Mouse (Mus musculus) adrenal gland, postnatal 36 days (tissue): ENCODE results near the gene Fam110c. TPM values are rescaled to one million over a fixed set of nuclear protein-coding genes. Genes with fewer than 3 reads are reported as not detected.
"Not testable (repeated sequence)": the region's sequence is repeated elsewhere in the genome, so short reads cannot be mapped to it uniquely, and the experiment has no call there.

Experiments used
- DNase-seq, 2 experiments: peaks; one replicate each; pipeline ENCODE4 v3.0.0; 2021; ENCODE audit warnings: mixed read lengths in 1 of 2
- long read RNA-seq, 2 experiments: library from polyadenylated mRNA; stranded (forward); transcript quantifications; one replicate each; pipeline ENCODE4 v2.0.0; 2021; ENCODE audit warnings: borderline sequencing depth in 2 of 2
- total RNA-seq, 2 experiments: library from RNA; stranded (reverse); gene quantifications; 2 replicates each; pipeline ENCODE4 v1.2.3; 2021

The Fam110c gene
- under 1 TPM; 0.66 to 0.72 TPM for total RNA-seq
- long read RNA-seq, experiment 1, partial matches to known transcripts: 0 of 2 reads
- long read RNA-seq, experiment 1, other reads (novel, unspliced or antisense): 0 of 2 reads
- long read RNA-seq, experiment 2: 0 reads

GRCm38 (mm10) chr12:31073412-31074354 lies at the start of gene Fam110c:
Gene Fam110c (plus strand): TSS chr12:31073861.
- peak; percentile 40 to 44 for DNase-seq

DNA sequence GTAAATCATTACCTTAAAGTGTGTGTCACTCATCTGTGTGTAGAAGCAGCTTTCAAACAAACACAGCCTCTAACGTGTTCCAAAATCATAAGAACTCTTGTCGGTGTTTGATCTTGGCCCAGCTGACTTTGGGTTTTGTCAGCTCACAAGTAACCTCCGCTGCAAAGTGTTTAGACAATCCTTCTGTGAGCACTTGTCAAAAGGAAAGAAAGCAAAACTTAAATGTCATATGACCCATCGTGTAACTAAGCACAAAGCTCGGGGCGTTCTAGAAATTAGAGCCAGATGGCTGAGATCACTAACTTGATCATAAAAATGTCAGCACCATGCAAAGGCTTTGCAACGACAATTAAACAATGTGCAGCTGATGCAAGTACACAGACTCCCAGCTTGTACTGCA lies 47.2 kb upstream of the Fam110c start:
- no peak for DNase-seq

- DNase-seq: no peak
Observed at GRCm38 (mm10) chr12:31052066-31052465, 21.6 kb upstream of the Fam110c start.

GRCm38 (mm10) chr12:31056291-31056864 lies 17.3 kb upstream of the Fam110c start:
- no peak for DNase-seq

DNA sequence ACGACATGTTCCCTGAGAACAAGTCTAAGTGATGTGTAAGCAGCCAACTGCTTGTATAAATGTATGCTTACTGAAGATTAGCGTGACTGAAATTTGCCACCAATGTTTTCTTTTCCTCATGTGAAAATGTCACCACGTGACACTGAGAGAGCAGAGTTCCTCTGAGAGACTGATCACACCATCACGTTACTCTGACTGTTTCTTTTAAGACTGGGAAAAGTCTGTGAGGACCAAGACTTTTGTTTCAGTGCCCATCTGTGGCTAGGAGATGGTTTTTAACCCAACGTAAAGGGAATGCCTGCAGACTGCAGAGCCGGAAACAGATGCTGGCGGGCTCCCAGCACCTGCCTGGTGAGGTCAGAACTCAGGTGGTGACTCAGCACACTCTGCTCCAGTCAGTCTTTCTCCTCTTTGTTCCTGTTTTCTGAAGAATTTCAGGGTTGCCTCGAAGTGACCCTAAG lies 14.2 kb upstream of the Fam110c start:
- peak; percentile 16 to 25 for DNase-seq

DNA sequence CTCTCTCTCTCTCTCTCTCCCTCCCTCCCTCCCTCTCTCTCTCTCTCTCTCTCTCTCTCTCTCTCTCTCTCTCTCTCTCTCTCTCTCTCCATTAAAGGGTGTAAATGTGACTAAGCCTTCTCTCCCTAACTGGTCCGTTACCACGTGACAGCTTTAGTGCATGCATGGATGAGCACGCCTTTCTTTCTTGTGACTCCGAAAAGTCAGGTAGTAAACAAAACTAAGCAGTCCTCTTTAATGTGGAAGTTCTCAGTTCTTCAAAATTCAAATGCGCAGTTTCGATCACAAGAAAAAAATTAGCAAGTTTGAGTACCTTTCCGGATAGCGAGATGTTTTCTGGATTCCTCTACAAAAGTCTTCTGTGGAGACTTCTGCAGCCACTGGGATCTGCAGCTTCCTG lies 13.4 kb upstream of the Fam110c start:
- no peak for DNase-seq

GRCm38 (mm10) chr12:31071222-31071621 lies 2.4 kb upstream of the Fam110c start:
- no peak for DNase-seq

DNA sequence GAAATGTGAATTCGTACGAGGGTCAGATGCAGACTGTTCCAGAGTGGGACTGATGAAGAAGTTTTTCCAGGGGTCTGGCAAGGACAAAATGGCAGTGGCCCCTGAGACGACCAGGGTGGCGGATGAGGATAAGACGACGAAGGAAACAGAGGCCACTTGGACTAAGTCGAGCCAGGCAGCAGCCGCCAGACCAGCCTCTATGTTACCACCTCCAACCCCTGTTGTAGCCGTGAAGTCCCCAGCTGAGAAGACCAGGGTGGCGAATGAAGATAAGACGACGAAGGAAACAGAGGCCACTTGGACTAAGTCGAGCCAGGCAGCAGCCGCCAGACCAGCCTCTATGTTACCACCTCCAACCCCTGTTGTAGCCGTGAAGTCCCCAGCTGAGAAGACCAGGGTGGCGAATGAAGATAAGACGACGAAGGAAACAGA lies 710 bp downstream of the Fam110c start:
- not testable (repeated sequence) for DNase-seq

DNA sequence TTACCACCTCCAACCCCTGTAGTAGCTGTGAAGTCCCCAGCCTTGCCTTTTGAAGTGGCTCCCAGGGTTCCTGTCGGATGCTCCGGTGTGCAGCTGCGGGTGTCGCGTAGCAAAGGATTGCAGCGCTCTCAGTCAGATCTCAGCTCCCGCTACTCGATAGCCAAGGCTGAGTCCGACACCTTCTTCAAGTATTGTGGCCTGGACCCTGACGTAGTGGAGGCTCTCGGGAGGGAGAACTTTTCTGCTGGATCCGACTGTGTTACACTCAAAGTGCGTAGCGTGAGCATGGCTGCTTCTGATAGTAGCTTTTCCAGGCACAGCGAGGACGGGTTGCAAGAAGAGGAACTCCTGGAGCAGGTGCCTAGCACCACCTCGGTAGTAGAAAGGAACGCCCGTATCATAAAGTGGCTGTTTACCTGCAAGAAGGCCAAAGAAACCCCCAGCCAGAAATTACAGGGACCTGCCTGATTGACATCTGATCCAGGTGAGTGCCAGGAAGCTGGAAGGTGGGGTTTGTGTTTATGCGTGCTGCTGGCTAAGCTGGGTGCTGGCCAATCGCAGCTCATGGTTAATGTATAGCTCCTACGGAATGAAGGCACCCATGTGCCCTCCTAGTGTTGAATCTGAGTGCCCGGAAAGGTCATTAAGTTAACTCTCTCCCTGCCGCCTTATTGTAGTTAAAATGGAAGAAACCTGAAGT lies 1.3 kb downstream of the Fam110c start:
- DNase-seq: peak in 1 of 2 experiments; percentile 22

- DNase-seq: no peak
Observed at GRCm38 (mm10) chr12:31077020-31077419, 3.4 kb downstream of the Fam110c start.

DNA sequence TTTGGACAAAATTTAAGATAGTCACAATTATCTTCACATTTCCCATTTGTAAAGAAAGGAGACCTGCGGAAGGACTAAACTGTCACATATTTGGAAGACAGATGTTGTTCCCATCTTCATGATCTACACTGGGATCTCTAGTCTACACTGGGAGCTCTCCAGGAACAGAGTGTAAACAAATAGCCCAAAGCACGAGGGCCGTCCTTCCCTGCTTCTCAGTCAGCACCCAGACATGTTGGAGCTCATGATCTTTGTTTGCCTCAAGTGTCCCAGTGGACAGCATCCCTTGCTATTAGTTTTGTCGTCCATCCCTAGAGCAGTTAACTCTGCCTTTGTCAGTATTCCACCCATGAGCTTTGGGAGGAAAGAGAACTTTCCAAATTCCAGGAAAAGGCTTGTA lies 4.4 kb downstream of the Fam110c start:
- no peak for DNase-seq

GRCm38 (mm10) chr12:31080352-31080751 lies 6.7 kb downstream of the Fam110c start:
- DNase-seq: no peak

DNA sequence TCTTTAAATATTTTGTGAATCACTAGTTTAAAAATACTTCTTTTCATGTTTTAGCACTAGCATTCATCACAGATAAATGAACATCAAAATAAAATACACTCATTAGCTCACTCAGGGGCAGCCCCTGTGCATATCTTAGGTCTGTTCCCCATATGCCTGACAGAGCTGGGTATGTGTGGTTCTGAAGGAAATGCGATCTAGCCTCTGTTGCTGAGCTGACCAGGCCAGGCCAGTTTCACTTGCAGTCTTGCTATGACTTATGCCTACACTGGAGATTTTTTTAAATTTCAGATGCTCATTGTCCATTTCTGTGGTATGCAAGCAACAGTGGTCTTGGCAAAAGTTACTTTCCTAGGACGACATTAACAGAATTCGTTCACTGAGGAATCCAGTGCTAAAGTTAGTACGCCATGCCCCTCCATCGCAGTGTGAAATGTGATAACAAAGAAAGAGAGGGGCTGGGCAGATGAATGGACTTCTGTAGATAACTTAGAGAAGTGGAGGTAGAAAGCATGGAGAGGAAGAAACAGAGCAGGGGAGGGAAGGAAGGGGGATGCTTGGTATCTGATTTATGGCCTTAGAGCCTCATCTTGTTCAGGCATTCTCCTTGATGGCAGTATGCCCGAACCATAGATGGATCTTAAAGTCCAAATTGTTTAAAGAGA lies 7.4 kb downstream of the Fam110c start:
- no peak for DNase-seq

DNA sequence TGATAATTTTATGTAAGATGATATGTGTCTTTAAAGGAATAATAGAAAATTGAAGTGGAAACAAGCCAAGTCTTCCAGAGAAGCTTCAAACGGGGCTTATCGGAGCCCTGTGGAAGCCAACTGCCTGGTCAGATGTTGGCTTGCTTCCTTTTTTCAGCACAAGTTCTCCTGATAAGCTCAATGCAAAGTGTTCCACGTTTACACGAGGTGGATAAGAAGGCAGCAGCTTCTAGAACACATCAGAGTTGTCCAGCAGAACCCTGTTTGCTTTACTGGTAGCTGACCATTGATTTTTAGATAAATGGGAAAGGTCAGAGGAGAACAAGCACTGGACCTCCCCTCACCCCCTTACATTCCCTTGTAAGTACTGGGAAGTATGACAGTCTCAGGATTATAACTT lies 9.3 kb downstream of the Fam110c start:
- no peak for DNase-seq

GRCm38 (mm10) chr12:31083407-31083806 lies 9.7 kb downstream of the Fam110c start:
- no peak for DNase-seq

- DNase-seq: no peak
Observed at GRCm38 (mm10) chr12:31087060-31087459, 13.4 kb downstream of the Fam110c start.

GRCm38 (mm10) chr12:31090401-31090800 lies 16.7 kb downstream of the Fam110c start:
- peak; percentile 15 to 27 for DNase-seq

DNA sequence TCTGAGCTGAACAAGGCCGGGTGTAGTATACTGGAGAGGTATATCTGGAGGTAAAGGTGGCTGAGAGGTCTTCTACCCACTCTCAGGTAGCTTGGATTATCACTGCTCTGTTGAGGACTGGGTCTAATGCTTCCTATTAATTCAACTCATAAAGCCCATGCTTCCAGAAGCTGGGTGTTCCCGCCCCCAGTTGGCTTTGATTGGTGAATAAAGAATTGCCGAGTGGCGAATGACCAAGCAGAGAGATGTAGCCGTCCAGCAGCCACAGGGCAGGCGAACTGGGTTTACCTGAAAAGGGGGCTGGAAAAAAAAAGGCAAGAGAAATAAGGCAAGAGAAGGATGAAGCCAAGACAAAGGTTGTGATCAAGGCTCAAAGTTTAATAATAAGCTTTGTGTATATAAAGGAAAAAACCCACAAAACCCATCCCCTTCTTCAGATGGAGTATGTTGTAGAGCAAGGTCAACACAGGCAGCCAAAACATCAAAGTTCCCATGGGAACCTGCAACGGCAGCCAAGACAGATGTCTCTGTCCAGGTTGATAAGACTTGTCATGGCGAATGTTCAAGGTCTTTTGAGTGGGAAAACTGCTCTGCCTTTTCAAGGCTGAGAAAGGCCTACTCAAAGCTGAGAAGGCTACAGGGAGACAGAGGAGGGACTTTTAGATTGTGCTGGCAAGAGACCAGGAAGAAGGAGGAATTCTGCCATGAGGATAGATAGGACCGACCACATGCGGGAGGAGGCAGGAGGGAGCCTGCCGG lies 17.4 kb downstream of the Fam110c start:
- peak; percentile 62 for DNase-seq

DNA sequence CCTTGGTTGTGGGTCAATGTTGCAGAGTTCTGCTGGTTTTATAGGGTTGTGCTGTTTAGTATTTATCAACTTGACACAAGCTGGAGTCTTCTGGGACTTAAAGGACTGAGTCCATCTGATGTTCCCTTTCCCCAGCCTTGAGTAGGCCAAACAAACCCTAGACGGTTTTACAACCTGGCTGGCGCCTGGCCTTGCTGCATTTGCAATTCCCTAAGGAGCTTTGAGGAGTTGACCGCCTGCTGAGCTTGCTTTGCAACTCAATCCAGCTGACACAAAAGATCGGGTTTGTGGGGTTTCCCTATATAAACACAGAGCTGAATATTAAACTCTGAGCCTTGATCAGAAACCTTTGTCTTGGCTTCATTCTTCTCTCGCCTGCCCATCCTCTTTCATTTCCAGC lies 18.8 kb downstream of the Fam110c start:
- DNase-seq: peak in 1 of 2 experiments; percentile 8

DNA sequence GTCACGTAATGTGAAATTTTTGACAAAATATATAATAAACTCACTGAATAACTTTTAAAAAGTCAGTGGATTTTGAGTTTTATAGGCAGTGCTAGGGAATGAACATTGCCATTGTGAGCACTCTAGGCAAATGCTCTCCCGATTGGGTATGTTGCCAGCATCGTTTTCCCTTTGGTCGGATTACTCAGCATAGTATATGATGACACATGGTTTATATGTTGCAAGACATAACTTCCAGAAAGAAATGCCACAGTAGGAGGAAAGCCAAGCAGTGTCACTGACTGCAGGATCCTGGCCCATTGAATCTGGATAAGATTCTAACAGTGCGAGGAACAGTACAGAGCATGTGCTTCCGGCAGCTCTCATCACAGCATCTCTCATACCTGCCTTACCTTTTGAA lies 23.5 kb downstream of the Fam110c start:
- no peak for DNase-seq

GRCm38 (mm10) chr12:31101190-31101589 lies 27.5 kb downstream of the Fam110c start:
- no peak for DNase-seq
